Mouse (Mus musculus) limb, embryonic 12.5 days (tissue): Measurements from ENCODE around the gene Gm28308. TPM values are rescaled to one million over a fixed set of nuclear protein-coding genes. Genes with fewer than 3 reads are reported as not detected.

Experiments used
- ATAC-seq: fragments of 200-750 bp; cut with Nextera tagmentation; 2 replicates; pipeline ENCODE4 v1.8.0; 2017; ENCODE audit warnings: low read depth, moderate TSS enrichment; ENCODE audit not compliant: insufficient number of reproducible peaks, insufficient read depth, low FRiP score, low TSS enrichment
- H3K27ac ChIP-seq: fragments of 300-500 bp; sonication (generic); 2 replicates; pipeline ENCODE4 v1.5.1; 2016; ENCODE audit warnings: mild to moderate bottlenecking, moderate library complexity
- H3K27me3 ChIP-seq: fragments of 300-500 bp; sonication (generic); 2 replicates; pipeline ENCODE4 v1.6.1; 2016; ENCODE audit warnings: mild to moderate bottlenecking, moderate library complexity
- H3K36me3 ChIP-seq: fragments of 300-500 bp; sonication (generic); 2 replicates; pipeline ENCODE4 v1.6.1; 2016; ENCODE audit warnings: mild to moderate bottlenecking, moderate library complexity
- H3K4me1 ChIP-seq: fragments of 300-500 bp; sonication (generic); replicated peaks from 2 replicates; pipeline ENCODE4 v1.6.1; 2016
- H3K4me2 ChIP-seq: fragments of 300-500 bp; sonication (generic); 2 replicates; pipeline ENCODE4 v1.6.1; 2016; ENCODE audit warnings: mild to moderate bottlenecking, moderate library complexity
- H3K4me3 ChIP-seq: fragments of 300-500 bp; sonication (generic); replicated peaks from 2 replicates; pipeline ENCODE4 v1.5.1; 2016; ENCODE audit warnings: mild to moderate bottlenecking
- H3K9ac ChIP-seq: fragments of 300-500 bp; sonication (generic); replicated peaks from 2 replicates; pipeline ENCODE4 v1.6.1; 2016; ENCODE audit warnings: mild to moderate bottlenecking, moderate library complexity
- H3K9me3 ChIP-seq: fragments of 300-500 bp; sonication (generic); 2 replicates; pipeline ENCODE4 v1.6.1; 2016; ENCODE audit warnings: mild to moderate bottlenecking, moderate library complexity
- WGBS: fragments of 180-500 bp; shearing (Covaris S2); methylation state at CpG from one replicate; pipeline ENCODE4 v1.1.7; 2016; 5-methylcytosine and 5-hydroxymethylcytosine counted together
- polyA plus RNA-seq: library from polyadenylated mRNA; unstranded; fragments of >200 nt; fragmentation: Nextera tagmentation; extraction: Ambion mirVana; gene quantifications from 2 replicates; pipeline ENCODE4 v1.2.1, GENCODE M21; 2016

Gm28308 gene
- polyA plus RNA-seq, 1 experiment from 2014 or later = not detected

DNA sequence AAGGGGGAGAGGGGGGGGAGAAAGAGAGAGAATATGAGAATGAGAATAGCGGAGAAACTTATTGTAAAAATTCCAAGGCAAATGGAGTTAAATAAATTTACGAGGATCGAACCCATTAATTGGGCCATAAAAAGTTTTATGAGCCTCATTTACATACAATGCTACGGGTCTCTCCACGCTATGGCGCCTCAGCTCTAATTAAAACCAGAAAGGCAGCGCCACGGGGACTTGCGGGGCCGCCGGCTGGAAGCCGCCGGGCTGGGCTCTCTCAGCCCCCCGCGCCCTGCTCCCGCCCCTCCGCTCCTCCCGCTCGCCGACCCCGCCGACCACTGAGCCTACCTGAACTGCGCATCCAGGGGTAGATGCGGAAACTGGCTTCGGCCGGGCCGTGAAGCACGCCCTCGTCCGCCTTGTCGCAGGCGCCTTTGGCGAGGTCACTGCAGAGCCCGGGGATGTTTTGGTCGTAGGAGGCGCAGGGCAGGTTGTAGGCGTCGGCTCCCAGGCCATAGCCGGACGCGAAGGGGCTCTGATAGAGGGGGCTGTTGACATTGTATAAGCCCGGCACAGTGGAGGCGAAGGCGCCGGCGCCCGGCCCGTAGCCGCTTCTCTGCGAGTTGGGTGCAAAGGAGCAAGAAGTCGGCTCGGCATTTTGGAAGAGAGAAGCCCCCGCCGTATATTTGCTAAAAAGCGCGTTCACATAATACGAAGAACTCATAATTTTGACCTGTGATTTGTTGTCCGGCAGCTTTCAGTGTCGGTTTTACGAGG lies 3.7 kb upstream of the Gm28308 start:
- Histone ChIP-seq H3K27me3 (peaks cover 6% of the 10 kb centered on the region), H3K4me3 (peak overlapping the region; percentile 89), H3K9ac (peak overlapping the region; percentile 94), H3K9me3 (no peaks in the 10 kb centered on the region), H3K4me1 (peaks cover 68% of the 10 kb centered on the region), H3K4me2 (peak overlapping the region; percentile 96), H3K27ac (peak overlapping the region; percentile 99), H3K36me3 (no peaks in the 10 kb centered on the region)
- no peak for ATAC-seq
- WGBS = under 1% methylated on average over 60 of the region's 60 CpGs

DNA sequence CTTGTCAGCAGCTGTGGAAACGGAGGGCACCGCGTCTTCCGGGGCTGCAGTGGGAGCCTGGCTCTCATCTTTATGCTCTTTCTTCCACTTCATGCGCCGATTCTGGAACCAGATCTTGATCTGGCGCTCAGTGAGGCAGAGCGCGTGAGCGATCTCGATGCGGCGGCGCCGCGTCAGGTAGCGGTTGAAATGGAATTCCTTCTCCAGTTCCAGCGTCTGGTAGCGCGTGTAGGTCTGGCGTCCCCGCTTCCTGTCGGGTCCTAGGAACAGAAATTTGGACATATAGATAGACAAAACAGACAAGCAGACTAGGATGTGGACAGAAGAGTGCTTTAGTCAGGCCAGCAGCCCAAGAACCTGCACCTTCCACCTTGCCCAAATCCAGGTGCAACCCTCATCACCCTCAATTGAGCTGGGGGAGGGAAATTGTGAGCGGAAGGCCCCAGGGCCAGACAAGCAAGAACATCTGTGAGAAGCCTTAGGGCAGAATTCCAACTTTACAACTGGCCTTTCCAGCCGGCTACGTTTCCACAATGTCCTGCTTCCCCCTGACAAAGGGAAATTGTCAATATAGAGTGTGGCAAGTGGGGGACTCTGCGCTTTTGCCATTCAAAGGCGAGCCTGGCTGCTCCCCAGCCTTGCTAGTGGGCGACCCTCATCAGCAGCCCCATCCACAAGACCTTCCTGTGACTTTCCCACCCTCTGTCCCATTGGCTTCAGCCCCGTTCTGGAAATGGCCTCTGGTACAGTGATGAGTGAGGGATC lies 2.8 kb upstream of the Gm28308 start:
- peaks cover 6% of the 10 kb centered on the region for H3K27me3 ChIP-seq

DNA sequence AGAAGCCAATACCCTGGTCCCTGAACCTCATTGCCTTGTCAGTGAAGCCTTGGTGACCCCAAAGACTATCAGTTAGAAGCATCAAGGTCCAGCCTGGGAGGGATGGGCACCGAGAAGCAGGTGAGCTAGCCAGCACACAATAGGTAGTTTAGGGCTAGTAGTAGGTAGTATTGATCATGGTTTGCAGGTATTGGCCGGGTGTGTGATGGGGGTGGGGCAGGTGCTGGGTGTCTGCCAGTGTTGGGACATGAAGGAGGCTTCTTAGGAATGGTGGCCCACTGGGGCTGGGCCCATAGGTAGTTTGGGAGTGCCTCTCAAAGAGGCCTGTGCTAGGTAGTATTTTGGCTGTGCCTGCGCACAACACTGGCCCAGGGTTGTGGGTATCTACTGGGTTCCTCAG lies 1.9 kb upstream of the Gm28308 start:
- peak overlapping the region; percentile 89 for H3K4me3 ChIP-seq
- no peak for ATAC-seq

More for the DNA sequence above, 2.8 kb upstream of the Gm28308 start:
- H3K4me3 ChIP-seq = peak overlapping the region; percentile 89
- H3K4me2 ChIP-seq = peak overlapping the region; percentile 96
- H3K9ac ChIP-seq = peak overlapping the region; percentile 94
- H3K4me1 ChIP-seq = peaks cover 67% of the 10 kb centered on the region
- peak overlapping the region; percentile 99 for H3K27ac ChIP-seq
- H3K36me3 ChIP-seq = no peaks in the 10 kb centered on the region
- WGBS = 1% methylated on average over 30 of the region's 30 CpGs
- ATAC-seq = no peak
- no peaks in the 10 kb centered on the region for H3K9me3 ChIP-seq

DNA sequence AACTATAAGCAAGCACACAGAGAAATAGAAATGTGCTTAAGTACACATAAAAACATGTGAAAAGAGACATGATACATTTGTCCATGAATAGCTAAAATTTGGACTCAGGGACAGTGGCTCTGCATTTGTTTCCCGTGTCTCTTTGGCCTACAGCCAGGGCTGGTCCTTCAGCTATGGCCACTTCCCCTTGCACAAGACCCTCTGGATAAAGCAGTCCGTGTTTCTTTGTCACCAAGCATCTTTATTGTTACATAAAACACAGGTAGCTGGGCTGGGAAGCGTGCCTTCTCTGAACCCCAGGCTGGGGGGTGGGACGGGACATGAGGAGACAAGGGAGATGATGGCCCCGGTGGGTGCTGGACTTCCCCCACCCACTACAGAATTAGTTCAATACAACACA lies 1.1 kb upstream of the Gm28308 start:
- H3K27ac ChIP-seq = no peak overlapping the region
- H3K4me3 ChIP-seq = 0 out of 2 replicates have a peak overlapping the region, but pooled peaks have one; percentile 79
- H3K36me3 ChIP-seq = no peaks in the 10 kb centered on the region
- ATAC-seq = no peak
- peak overlapping the region; percentile 96 for H3K4me2 ChIP-seq
- H3K9me3 ChIP-seq = no peaks in the 10 kb centered on the region
- H3K27me3 ChIP-seq = peaks cover 13% of the 10 kb centered on the region
- H3K4me1 ChIP-seq = peaks cover 66% of the 10 kb centered on the region
- 26% methylated on average over 5 of the region's 5 CpGs for WGBS
- no peak overlapping the region; the same call in 1 of the 2 replicates for H3K9ac ChIP-seq

More for the DNA sequence above, 1.9 kb upstream of the Gm28308 start:
- Histone ChIP-seq H3K27me3 (peaks cover 6% of the 10 kb centered on the region), H3K27ac (no peak overlapping the region), H3K9ac (0 out of 2 replicates have a peak overlapping the region, but pooled peaks have one; percentile 14), H3K36me3 (no peaks in the 10 kb centered on the region), H3K4me1 (peaks cover 65% of the 10 kb centered on the region), H3K9me3 (no peaks in the 10 kb centered on the region), H3K4me2 (peak overlapping the region; percentile 96)
- WGBS = 33% methylated on average over 3 of the region's 3 CpGs

DNA sequence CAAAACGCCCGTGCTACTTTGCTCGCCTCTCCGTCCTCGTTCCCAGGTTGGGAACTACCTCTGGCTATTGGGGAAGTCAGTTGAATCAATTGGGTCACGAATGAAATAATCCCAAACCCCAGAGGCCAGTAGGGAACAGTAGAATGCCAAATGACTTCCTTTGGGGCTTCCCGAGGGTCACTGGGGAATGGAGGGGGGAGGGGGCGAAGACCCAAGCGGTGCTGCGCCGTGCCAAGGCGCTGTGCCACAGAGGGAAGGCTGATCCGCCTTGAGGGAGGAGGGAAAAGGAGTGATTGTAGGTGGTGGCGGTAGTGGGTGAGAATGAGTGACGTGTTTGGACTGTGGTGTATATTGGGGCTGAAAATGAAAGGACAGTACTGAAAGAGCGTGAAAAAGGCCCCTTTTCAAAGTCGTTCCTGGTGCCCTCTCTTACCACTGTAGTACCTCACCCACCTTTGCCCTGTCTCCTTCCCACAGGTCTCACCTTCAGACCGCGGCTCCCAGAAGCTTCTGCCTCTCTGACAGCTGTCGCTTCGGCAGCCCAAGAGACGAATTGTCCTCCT lies 502 bp downstream of the Gm28308 start:
- ATAC-seq = no peak
- Histone ChIP-seq H3K27ac (peak overlapping the region; percentile 98), H3K4me2 (peak overlapping the region; percentile 96), H3K4me3 (peak overlapping the region; percentile 79), H3K36me3 (no peaks in the 10 kb centered on the region), H3K9me3 (no peaks in the 10 kb centered on the region), H3K27me3 (peaks cover 16% of the 10 kb centered on the region), H3K4me1 (peaks cover 66% of the 10 kb centered on the region), H3K9ac (peak overlapping the region; percentile 94)
- under 1% methylated on average over 22 of the region's 22 CpGs for WGBS

DNA sequence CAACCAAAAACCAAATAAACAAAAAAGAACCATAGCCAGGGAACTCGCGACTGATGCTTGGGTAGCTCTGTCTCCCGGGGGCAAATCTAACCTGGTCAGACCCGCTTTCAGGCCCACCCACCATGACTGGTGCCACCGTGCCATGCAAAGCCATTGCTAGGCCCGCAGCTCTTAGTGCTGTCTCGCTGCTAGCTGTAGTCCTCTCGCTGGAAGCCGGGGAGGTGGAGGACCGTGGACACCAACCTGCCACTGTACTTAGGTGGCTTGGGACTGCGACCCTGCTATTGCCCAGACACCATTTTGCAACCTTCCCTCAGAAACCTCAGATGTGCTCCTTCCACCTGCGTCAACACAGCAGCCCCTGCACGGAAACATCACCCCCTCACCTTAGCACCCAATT lies 1.2 kb downstream of the Gm28308 start:
- ATAC-seq = no peak
- Histone ChIP-seq H3K27me3 (peaks cover 23% of the 10 kb centered on the region), H3K9me3 (no peaks in the 10 kb centered on the region), H3K4me2 (peak overlapping the region; percentile 96), H3K4me1 (peaks cover 70% of the 10 kb centered on the region), H3K27ac (peak overlapping the region; percentile 98), H3K36me3 (no peaks in the 10 kb centered on the region), H3K4me3 (peak overlapping the region; percentile 79), H3K9ac (peak overlapping the region; percentile 94)
- WGBS = 0% methylated on average over 13 of the region's 13 CpGs

DNA sequence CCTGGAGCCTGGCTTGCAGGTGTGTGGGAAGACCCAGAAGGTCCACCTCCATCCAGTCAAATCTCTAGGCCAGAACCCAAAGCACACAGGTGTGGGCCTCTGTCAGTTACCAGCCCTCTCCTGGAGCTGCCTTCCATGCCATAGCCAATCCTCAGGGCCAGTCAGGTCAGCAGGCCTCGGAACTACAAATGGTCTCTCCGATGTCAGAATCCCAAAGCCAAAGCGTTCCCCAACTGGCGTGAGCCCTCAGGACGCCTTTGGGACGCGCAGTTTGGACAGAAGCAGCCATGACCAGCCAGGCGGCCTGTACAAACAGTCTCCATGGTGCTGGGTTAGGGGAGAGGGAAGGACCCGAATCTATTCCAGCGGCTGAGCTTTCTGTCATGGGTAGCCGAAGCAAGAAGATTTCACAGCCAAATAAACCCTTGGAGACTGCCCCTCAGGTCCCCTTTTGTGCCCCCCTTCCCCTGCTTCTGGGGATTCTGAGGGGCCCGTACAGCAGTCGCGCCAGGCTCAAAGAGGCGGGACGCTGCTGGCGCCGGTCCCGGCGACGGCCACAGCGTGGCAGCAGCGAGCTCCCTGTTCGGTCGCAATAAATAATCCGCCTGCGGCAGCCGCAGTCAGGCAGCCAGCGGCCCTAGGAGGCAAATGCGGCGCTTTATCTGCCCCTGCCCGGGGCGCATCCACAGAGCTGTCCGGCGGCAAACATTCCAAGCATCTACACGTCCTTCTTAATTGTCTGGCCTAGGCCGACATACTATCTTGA lies 1.8 kb downstream of the Gm28308 start:
- under 1% methylated on average over 37 of the region's 37 CpGs for WGBS
- Histone ChIP-seq H3K4me1 (peaks cover 74% of the 10 kb centered on the region), H3K4me2 (peak overlapping the region; percentile 96), H3K27me3 (peaks cover 26% of the 10 kb centered on the region), H3K36me3 (peaks cover under 1% of the 10 kb centered on the region; the same call in 1 of the 2 replicates), H3K9me3 (no peaks in the 10 kb centered on the region), H3K27ac (peak overlapping the region; percentile 98), H3K9ac (peak overlapping the region; percentile 94), H3K4me3 (peak overlapping the region; percentile 79)
- peak; percentile 16; the same call in 1 of the 2 replicates for ATAC-seq

DNA sequence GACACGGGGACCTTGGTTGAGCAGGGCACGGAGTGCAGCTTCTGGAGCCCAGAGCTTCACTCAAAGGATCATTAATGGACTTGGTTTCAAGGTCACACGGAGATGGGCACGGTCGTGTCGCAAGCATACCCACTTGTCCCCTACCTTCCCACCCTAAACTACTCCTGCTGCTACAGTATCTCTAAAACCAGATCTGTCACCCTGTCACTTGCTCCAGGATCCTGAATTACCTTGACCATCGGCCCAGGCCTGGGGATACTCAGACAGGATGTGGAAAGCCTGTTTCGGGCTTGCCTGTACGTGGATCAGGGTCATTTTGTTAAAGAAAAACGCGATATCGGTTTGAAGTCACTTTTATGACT lies 3.5 kb downstream of the Gm28308 start:
- peaks cover 74% of the 10 kb centered on the region for H3K4me1 ChIP-seq
- H3K27ac ChIP-seq = peak overlapping the region; percentile 69
- H3K27me3 ChIP-seq = peaks cover 28% of the 10 kb centered on the region; the same call in 1 of the 2 replicates
- WGBS = 5% methylated on average over 12 of the region's 12 CpGs
- peaks cover 17% of the 10 kb centered on the region for H3K36me3 ChIP-seq
- peak overlapping the region; percentile 79 for H3K4me3 ChIP-seq
- no peak for ATAC-seq
- H3K4me2 ChIP-seq = peak overlapping the region; percentile 96
- H3K9ac ChIP-seq = peak overlapping the region; percentile 72
- H3K9me3 ChIP-seq = no peaks in the 10 kb centered on the region

DNA sequence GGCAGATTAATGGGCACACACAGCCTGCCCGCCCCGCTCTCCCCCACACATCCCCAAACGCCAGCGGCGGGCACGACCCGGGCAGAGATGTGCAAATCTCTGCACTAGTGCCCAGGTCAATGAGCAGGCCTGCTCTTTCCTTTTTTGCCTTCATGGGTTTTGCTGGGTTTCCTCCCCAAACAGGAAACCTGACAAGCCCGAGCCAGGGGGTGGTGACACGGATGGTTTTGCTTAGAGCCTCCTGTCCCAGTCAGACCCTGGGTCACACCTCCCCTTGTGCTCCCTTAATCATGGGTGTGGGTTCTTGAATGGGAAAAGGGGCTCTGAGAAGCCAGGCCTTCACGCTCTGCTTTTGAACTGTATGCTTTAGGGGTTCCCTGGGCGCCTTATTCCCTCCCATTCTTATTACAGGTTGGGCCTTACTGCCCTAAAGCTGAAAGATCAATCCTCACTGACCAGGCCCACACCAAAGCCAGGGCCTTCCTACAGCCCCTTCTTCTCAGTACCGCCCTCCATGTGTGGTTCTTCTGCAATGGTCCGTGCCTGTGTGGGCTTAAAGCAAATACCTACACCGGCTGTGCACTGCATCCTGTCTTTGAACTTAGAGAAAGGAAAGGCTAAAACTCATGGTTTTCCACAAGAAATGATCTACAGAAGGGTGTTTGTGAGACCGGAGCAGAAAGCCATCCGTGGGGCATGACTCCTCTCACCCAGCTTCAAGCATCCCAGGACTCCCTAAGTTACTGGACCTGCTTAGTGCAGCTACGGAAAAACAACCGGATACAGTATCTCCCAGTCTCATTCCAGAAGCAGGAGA lies 4.1 kb downstream of the Gm28308 start:
- Histone ChIP-seq H3K4me3 (peak overlapping the region; percentile 79), H3K4me2 (peak overlapping the region; percentile 96), H3K9ac (peak overlapping the region; percentile 72), H3K27ac (peak overlapping the region; percentile 69), H3K36me3 (peaks cover 17% of the 10 kb centered on the region), H3K27me3 (peaks cover 28% of the 10 kb centered on the region; the same call in 1 of the 2 replicates), H3K4me1 (peaks cover 74% of the 10 kb centered on the region), H3K9me3 (no peaks in the 10 kb centered on the region)
- 4% methylated on average over 18 of the region's 18 CpGs for WGBS
- ATAC-seq = no peak
